Mouse (Mus musculus): ENCODE measurements at regions not wholly inside any gene's neighbourhood (a gene's known extent, or its start where the extent isn't known, plus 50 kb on each side); places are given as distances from the start of the nearest gene placed in this dataset.

DNA sequence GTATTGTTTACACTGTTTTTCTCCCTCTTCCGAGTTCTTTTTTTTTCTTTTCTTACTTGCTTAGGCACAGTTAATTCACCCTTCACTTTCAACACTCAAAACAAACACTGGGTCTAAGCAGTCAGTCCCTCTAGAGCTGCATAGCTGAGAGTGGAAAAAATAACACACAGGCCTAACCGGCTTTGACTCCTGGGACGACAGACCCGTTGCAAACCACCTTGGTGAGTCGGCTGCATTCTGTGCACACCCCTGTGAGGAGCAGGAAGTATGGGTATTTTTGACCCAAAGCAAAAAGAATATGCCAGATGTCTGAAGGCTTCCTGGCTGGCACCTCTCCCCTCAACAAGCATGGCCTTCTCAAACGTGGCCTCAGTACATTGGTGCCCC lies 105.6 kb upstream of the Irf2bp2 start:
- 26% methylated on average over 6 of the region's 6 CpGs for WGBS
- Histone ChIP-seq H3K36me3 (ENCODE audit: control insufficient read depth, insufficient read depth, low read length) (no peaks in the 10 kb centered on the region), H3K9me3 (ENCODE audit: control insufficient read depth, low read length) (no peaks in the 10 kb centered on the region), H3K27ac (ENCODE audit: low read depth, low read length) (peak overlapping the region; percentile 41; the same call in 1 of the 2 replicates), H3K4me1 (ENCODE audit: control insufficient read depth, insufficient read depth, low read depth, low read length) (no peaks in the 10 kb centered on the region; the same call in 1 of the 2 replicates), H3K4me3 (ENCODE audit: low read length) (no peak overlapping the region), H3K9ac (ENCODE audit: low read depth, low read length) (no peak overlapping the region), H3K27me3 (replicated peaks; ENCODE audit: control insufficient read depth, insufficient read depth, low read length) (no peaks in the 10 kb centered on the region), H3K4me2 (ENCODE audit: low read length) (no peak overlapping the region)
- no peak for ATAC-seq

DNA sequence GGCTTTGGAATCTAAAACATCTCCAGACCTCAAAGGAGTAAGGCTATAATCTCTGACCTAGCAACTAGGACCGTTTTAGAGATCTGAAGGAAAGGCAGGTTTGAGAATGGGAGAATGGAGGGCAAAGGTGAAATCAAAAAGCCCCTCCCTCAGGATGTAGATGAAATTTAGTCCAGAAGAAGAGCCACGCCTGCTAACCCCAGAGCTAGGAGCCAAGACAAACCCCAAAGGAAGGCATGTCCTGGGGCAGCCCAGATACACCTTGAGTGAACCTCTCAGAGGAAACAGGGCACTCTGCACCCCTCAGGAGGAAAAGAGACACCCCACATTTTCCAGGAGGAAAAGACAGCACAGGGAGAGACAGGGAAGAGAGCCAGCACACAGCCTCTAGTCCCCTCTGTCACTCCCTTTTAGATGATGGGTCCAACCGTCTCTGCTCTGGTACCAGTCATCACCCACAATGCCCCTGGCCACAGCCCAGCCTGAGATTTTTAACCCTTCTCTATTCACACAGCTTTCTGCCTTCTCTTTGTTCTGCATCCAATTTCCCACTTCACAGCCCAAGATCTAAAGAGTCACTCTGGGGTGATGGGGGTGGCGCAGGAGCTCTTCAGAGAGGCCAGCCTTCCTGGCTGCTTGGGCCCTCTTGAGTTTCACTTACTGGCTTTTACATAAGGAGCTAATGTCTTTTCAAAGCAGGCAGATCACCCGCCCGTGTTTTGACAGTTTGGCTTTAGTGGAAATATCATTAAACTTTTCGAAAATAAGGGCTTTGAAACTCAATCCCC lies 105.0 kb upstream of the Irf2bp2 start:
- WGBS: 25% methylated on average over 7 of the region's 7 CpGs
- no peaks in the 10 kb centered on the region for H3K9me3 ChIP-seq (ENCODE audit: control insufficient read depth, low read length)
- H3K4me3 ChIP-seq (ENCODE audit: low read length): no peak overlapping the region
- no peaks in the 10 kb centered on the region; the same call in 1 of the 2 replicates for H3K4me1 ChIP-seq (ENCODE audit: control insufficient read depth, insufficient read depth, low read depth, low read length)
- H3K9ac ChIP-seq (ENCODE audit: low read depth, low read length): no peak overlapping the region
- peak overlapping the region; percentile 62 for H3K27ac ChIP-seq (ENCODE audit: low read depth, low read length)
- ATAC-seq: peak; percentile 69
- H3K27me3 ChIP-seq (replicated peaks; ENCODE audit: control insufficient read depth, insufficient read depth, low read length): no peaks in the 10 kb centered on the region
- no peak overlapping the region for H3K4me2 ChIP-seq (ENCODE audit: low read length)
- H3K36me3 ChIP-seq (ENCODE audit: control insufficient read depth, insufficient read depth, low read length): no peaks in the 10 kb centered on the region

DNA sequence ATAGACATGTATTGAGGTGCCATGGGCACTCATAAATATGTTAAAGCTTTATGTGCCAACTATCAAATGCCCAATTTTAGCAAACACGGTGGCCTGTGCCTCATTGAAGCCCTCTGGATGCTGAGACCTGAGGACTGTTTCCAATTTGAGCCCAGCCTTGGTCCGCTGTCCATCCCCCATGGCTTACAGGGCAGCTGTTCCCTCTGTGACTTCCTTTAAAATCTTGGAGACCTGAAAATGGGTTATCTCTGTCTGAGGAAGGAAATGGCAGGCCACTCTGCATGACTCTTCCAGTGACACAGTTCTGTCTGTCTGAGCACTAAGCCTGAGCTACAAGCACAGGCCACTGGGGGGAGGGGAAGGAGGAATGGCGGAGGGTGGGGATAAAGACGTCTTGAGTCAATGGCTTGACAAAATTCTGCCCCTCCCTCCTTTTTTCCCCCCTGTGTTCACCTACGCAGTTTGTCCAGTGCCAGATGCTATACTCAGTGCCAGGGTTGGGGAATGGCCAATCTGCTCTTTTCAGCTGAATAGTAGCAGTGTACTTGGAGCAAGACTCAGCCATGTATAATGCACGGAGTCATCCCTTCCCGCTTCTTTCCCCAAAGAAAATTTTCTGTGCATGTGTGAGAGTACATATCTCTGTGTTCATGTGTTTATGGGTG lies 102.7 kb upstream of the Irf2bp2 start:
- 66% methylated on average over 7 of the region's 7 CpGs for WGBS
- Histone ChIP-seq H3K27me3 (replicated peaks; ENCODE audit: control insufficient read depth, insufficient read depth, low read length) (no peaks in the 10 kb centered on the region), H3K4me3 (ENCODE audit: low read length) (no peak overlapping the region), H3K4me2 (ENCODE audit: low read length) (no peak overlapping the region), H3K36me3 (ENCODE audit: control insufficient read depth, insufficient read depth, low read length) (no peaks in the 10 kb centered on the region), H3K9ac (ENCODE audit: low read depth, low read length) (no peak overlapping the region), H3K27ac (ENCODE audit: low read depth, low read length) (no peak overlapping the region), H3K9me3 (ENCODE audit: control insufficient read depth, low read length) (no peaks in the 10 kb centered on the region), H3K4me1 (ENCODE audit: control insufficient read depth, insufficient read depth, low read depth, low read length) (no peaks in the 10 kb centered on the region; the same call in 1 of the 2 replicates)
- no peak for ATAC-seq

DNA sequence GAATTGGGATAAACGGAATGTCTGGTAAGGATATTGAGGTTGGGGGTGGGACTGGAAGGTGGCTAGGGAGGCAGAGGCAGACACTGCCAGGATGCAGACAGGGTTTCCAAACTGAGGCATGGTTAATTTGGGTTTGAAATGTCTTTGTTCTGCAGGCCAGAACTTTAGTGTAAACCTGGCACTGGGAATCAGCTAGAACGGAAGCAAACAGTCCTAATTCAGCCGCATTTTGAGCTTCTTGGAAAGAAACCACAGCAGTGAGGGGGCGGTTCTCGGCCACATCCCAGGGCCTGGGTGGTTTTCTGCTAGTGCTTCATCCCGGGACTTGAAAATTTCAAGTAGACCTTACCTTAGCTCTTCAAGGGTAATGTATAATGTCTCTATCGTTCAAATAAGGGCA lies 100.6 kb upstream of the Irf2bp2 start:
- Histone ChIP-seq H3K27me3 (replicated peaks; ENCODE audit: control insufficient read depth, insufficient read depth, low read length) (no peaks in the 10 kb centered on the region), H3K4me1 (ENCODE audit: control insufficient read depth, insufficient read depth, low read depth, low read length) (no peaks in the 10 kb centered on the region; the same call in 1 of the 2 replicates), H3K27ac (ENCODE audit: low read depth, low read length) (no peak overlapping the region), H3K36me3 (ENCODE audit: control insufficient read depth, insufficient read depth, low read length) (no peaks in the 10 kb centered on the region), H3K9me3 (ENCODE audit: control insufficient read depth, low read length) (no peaks in the 10 kb centered on the region), H3K4me3 (ENCODE audit: low read length) (no peak overlapping the region), H3K9ac (ENCODE audit: low read depth, low read length) (no peak overlapping the region), H3K4me2 (ENCODE audit: low read length) (no peak overlapping the region)
- WGBS: 76% methylated on average over 7 of the region's 7 CpGs
- no peak for ATAC-seq

DNA sequence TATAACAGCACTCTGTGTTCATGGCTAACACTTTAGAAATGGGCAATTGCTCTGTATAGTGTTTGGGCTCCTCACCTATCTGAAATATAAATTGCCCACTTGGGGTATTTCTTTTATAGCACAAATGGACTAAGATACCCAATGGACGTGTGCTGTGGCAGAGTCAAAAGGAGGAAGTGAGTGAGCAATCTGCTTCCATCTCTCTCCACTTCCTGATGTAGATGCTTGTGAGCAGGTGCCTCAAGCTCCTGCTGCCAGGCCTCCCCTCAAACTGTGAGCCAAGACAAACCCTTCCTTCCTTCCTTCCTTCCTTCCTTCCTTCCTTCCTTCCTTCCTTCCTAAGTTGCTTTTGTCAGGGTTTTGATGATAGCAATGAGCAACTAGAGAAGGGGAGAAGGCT lies 99.9 kb upstream of the Irf2bp2 start:
- H3K4me3 ChIP-seq (ENCODE audit: low read length): no peak overlapping the region
- 67% methylated on average over 1 of the region's 1 CpGs for WGBS
- no peak overlapping the region for H3K27ac ChIP-seq (ENCODE audit: low read depth, low read length)
- H3K9ac ChIP-seq (ENCODE audit: low read depth, low read length): no peak overlapping the region
- no peaks in the 10 kb centered on the region for H3K27me3 ChIP-seq (replicated peaks; ENCODE audit: control insufficient read depth, insufficient read depth, low read length)
- ATAC-seq: no peak
- H3K36me3 ChIP-seq (ENCODE audit: control insufficient read depth, insufficient read depth, low read length): no peaks in the 10 kb centered on the region
- H3K4me2 ChIP-seq (ENCODE audit: low read length): no peak overlapping the region
- no peaks in the 10 kb centered on the region for H3K9me3 ChIP-seq (ENCODE audit: control insufficient read depth, low read length)
- no peaks in the 10 kb centered on the region; the same call in 1 of the 2 replicates for H3K4me1 ChIP-seq (ENCODE audit: control insufficient read depth, insufficient read depth, low read depth, low read length)

DNA sequence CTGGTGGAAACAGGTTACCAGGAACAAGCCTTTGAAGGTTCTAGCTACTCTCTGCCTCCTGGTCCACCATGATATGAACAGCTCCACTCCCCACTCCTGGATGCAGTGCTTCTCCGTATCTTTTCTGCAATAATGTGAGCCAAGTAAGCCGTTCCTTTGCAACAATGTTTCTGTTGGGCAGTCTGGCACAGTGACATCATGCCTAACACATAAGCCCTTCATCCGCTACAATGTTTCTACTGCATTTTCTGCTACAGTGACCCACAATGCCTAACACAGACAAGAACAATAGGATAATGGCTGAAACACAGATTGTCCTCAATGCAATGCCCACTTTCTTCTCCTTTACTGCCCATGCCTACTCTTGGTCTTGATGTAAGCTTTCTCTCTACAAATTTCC lies 98.9 kb upstream of the Irf2bp2 start:
- WGBS: 81% methylated on average over 3 of the region's 3 CpGs
- H3K4me2 ChIP-seq (ENCODE audit: low read length): no peak overlapping the region
- H3K27ac ChIP-seq (ENCODE audit: low read depth, low read length): no peak overlapping the region
- H3K4me3 ChIP-seq (ENCODE audit: low read length): no peak overlapping the region
- no peaks in the 10 kb centered on the region for H3K27me3 ChIP-seq (replicated peaks; ENCODE audit: control insufficient read depth, insufficient read depth, low read length)
- no peaks in the 10 kb centered on the region for H3K9me3 ChIP-seq (ENCODE audit: control insufficient read depth, low read length)
- no peaks in the 10 kb centered on the region for H3K36me3 ChIP-seq (ENCODE audit: control insufficient read depth, insufficient read depth, low read length)
- no peak for ATAC-seq
- H3K9ac ChIP-seq (ENCODE audit: low read depth, low read length): no peak overlapping the region
- H3K4me1 ChIP-seq (ENCODE audit: control insufficient read depth, insufficient read depth, low read depth, low read length): no peaks in the 10 kb centered on the region

DNA sequence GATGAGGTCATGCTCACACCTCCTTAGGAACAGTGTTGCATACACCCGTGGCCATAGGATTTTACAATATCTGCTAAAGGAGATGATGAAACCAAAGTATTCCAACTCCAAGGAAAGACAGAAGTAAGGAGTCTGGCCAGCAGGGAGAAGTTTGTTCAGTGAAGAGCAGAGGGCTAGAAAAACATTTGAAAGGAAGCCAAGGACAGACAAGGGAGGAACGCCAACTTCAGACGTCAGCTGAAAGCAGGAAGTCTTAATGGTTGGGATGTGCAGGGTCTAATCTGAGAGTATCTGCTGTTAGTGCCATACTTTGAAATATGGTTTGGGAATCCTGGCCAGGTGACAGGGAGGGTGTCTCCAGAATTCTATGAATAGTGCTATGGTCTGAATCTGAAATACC lies 98.5 kb upstream of the Irf2bp2 start:
- Histone ChIP-seq H3K9ac (ENCODE audit: low read depth, low read length) (no peak overlapping the region), H3K4me1 (ENCODE audit: control insufficient read depth, insufficient read depth, low read depth, low read length) (no peaks in the 10 kb centered on the region), H3K4me2 (ENCODE audit: low read length) (no peak overlapping the region), H3K27ac (ENCODE audit: low read depth, low read length) (no peak overlapping the region), H3K27me3 (replicated peaks; ENCODE audit: control insufficient read depth, insufficient read depth, low read length) (no peaks in the 10 kb centered on the region), H3K9me3 (ENCODE audit: control insufficient read depth, low read length) (no peaks in the 10 kb centered on the region), H3K4me3 (ENCODE audit: low read length) (no peak overlapping the region), H3K36me3 (ENCODE audit: control insufficient read depth, insufficient read depth, low read length) (no peaks in the 10 kb centered on the region)
- no peak for ATAC-seq
- 63% methylated on average over 3 of the region's 3 CpGs for WGBS

DNA sequence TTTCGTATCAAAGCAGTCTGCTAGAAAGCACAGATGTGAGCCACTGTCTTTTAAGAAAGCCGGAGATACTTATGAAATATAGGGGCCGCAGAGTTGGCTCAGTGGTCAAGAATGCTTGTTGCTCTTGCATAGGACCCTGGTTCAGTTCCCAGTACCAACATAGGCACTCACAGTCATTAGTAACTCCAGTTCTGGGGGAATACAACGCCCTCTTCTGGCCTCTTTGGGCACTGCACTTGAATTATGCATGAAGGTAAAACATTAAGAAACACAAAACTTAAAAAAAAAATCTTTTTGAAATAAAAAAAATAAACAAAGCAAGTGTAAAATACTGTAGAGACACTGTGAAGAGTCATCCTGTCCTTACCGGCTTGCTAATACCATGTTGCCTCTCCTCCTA lies 94.7 kb upstream of the Irf2bp2 start:
- Histone ChIP-seq H3K4me2 (ENCODE audit: low read length) (no peak overlapping the region), H3K4me3 (ENCODE audit: low read length) (no peak overlapping the region), H3K27ac (ENCODE audit: low read depth, low read length) (no peak overlapping the region), H3K27me3 (replicated peaks; ENCODE audit: control insufficient read depth, insufficient read depth, low read length) (no peaks in the 10 kb centered on the region), H3K9ac (ENCODE audit: low read depth, low read length) (no peak overlapping the region), H3K9me3 (ENCODE audit: control insufficient read depth, low read length) (no peaks in the 10 kb centered on the region), H3K4me1 (ENCODE audit: control insufficient read depth, insufficient read depth, low read depth, low read length) (no peaks in the 10 kb centered on the region), H3K36me3 (ENCODE audit: control insufficient read depth, insufficient read depth, low read length) (no peaks in the 10 kb centered on the region)
- 80% methylated on average over 5 of the region's 5 CpGs for WGBS
- ATAC-seq: no peak

DNA sequence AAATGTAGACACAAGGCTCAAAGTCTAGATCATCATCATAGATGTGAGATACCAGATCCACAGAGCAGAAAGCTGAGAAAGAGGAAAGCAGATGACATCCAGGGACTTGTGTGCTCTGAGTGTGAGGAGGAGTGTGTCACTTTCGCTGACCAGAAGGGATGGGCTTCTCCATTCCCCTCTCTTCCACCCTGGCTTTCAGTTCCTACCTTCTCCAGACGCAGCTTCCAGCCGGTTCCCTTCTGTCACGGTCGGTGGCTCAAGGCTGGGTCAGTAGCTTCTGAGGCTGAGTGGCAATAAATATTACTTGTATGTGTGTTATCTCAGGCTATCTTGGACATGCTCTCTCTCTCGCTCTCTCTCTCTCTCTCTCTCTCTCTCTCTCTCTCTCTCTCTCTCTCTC lies 94.2 kb upstream of the Irf2bp2 start:
- no peaks in the 10 kb centered on the region for H3K4me1 ChIP-seq (ENCODE audit: control insufficient read depth, insufficient read depth, low read depth, low read length)
- 88% methylated on average over 6 of the region's 6 CpGs for WGBS
- ATAC-seq: no peak
- H3K4me3 ChIP-seq (ENCODE audit: low read length): no peak overlapping the region
- H3K36me3 ChIP-seq (ENCODE audit: control insufficient read depth, insufficient read depth, low read length): no peaks in the 10 kb centered on the region
- H3K27ac ChIP-seq (ENCODE audit: low read depth, low read length): no peak overlapping the region
- H3K9me3 ChIP-seq (ENCODE audit: control insufficient read depth, low read length): no peaks in the 10 kb centered on the region
- no peak overlapping the region for H3K4me2 ChIP-seq (ENCODE audit: low read length)
- H3K27me3 ChIP-seq (replicated peaks; ENCODE audit: control insufficient read depth, insufficient read depth, low read length): no peaks in the 10 kb centered on the region
- no peak overlapping the region for H3K9ac ChIP-seq (ENCODE audit: low read depth, low read length)

Measured in hindbrain, embryonic 16.5 days (tissue).